Mouse (Mus musculus) gastrocnemius, postnatal 25 days (tissue): ENCODE measurements around the gene Relb. TPM values are rescaled to one million over a fixed set of nuclear protein-coding genes. Genes with fewer than 3 reads are reported as not detected.

Experiments used
- DNase-seq: peaks from one replicate; pipeline ENCODE4 v3.0.0; 2022
- long read RNA-seq, 2 experiments: library from polyadenylated mRNA; stranded (forward); transcript quantifications; one replicate each; pipeline ENCODE4 v2.0.0; 2021
- total RNA-seq, 2 experiments: library from RNA; stranded (reverse); gene quantifications; 1 replicate in 1 of 2; 2 replicates in 1 of 2; pipeline ENCODE4 v1.2.3; 2021

Gene Relb
- 1 to 10 TPM; 4.4 to 5.8 TPM for total RNA-seq
- long read RNA-seq, experiment 1, partial matches to known transcripts = 1 of 13 reads
- long read RNA-seq, experiment 1, other reads (novel, unspliced or antisense) = 10 of 13 reads
- long read RNA-seq, experiment 2, partial matches to known transcripts = 1 of 20 reads
- long read RNA-seq, experiment 2, other reads (novel, unspliced or antisense) = 15 of 20 reads

- DNase-seq = peak; percentile 83
Measured at GRCm38 (mm10) chr7:19629361-19629734, at the start of gene Relb. Gene Relb (minus strand): TSS chr7:19629438.

DNA sequence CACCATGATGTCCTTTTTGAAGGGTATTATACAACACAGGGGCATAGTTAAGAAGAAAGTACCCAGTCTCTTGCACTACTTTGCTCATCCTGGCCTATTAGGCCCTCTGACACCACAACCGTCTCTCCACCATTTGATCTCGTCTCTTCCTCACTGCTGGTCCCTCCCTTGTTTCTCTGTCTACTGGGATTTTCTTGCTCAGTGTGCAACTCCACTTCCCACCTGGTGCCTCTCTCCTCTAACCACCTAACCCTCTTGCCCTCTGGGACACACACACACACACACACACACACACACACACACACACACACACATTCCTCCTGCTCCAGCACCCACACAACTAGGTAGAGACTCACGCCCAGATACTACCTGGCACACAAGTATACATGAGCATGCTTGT, 49.7 kb upstream of the Relb start:
- no peak for DNase-seq

DNA sequence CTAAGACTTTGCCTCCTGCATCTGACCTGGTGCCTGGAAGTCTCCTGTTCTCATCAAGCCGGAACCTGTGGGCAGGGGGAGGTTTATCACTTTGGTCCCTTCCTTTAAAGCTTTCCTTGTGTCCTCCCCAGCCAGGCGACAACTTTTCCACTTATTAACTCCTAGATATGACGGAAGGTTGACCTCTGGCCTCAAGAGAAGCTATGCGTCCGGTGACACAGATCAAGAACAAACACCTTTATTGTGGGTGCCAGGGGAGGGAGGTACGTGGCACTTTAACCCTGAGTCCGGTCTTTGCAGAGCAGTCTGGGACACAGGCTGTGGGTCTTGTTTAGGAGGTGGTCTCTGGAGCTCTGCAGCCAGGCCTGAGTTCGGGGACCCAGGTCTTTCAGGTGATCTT, 48.6 kb upstream of the Relb start, which contains the start of gene Apoc2:
Gene Apoc2, minus strand, starts transcription at position 70 of the 400 bp plus-strand sequence.
- DNase-seq = no peak

GRCm38 (mm10) chr7:19676662-19677061, 47.4 kb upstream of the Relb start:
- DNase-seq = no peak

- no peak for DNase-seq
Measured at GRCm38 (mm10) chr7:19675824-19676223, 46.6 kb upstream of the Relb start.

- no peak for DNase-seq
Measured at GRCm38 (mm10) chr7:19673083-19673699, 44.0 kb upstream of the Relb start.

DNA sequence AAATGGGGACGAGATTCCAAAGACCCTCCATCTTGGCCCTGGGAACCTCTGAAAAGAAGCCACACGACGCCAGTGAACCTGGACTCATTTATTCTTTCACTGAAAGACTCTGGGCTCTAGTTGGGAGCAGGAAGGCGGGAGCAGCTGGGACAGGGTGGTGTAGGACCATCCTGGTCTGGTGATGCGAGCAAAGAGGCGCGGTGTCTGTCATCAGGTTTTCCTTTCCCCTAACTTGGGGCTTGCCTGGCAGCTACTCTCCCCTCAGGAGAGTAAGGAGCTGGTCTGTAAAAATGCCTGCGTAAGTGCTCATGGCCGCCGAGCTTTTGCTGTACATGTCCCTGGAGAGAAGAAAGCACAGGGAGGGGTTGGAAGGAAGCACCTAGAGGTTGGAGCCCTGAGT, 42.3 kb upstream of the Relb start:
- no peak for DNase-seq

DNA sequence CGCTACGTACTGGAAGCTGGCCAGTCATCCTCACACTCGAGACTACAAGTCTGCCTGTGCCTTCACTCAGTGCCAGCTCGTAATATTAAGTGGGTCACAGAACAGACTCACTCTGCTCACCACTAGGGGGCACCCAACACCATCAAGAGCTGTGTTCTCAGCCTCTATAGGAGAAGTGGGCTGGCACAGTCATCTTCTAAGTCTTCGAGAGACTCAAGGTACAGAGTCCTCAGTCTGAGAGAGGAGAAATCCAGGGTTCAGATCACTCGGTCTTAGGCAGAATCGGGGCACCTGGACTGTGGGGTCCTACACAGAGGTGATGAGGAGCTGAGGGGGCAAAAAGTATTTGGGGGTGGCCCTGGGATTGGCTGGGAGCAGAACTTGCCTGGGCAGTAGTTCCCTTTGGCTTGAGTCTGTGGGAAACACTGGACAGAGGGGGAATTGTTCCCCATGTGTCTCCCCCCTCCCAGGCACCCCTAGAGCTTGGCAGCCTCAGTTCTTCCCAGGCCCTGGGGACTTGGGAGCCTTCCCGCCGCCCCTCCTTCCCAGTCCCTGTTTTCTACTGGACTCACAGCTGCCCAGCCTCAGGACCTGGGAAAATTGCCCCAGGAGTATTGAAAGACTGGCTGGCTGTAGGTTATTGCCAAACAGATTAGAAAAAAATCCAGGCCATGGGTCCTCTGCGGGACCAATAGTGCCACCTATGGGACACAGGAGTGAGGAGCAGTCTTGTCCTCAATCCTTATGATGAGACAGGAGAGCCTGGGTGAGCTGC, 39.9 kb upstream of the Relb start:
- peak; percentile 81 for DNase-seq

DNA sequence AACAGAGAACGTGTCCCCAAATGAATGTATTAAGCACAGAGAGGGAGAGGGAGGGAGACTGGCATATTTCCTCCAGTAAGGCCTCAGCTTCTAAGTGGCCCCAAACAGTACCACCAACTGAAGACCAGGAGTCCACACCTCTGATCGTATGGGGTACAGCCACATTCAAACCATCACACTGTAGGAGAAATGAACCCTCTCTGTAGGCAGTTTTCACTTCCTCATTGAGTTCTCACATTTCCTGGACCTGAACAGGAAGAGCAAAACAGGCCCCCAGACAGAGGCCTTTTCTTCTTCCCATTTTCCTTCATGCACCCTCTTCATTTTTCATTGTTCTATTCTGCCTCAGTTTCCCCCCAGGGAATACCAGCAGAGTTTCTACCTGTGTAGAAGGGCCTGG, 38.2 kb upstream of the Relb start:
- DNase-seq = no peak

- DNase-seq = no peak
Measured at GRCm38 (mm10) chr7:19666750-19667149, 37.5 kb upstream of the Relb start.

- DNase-seq = peak; percentile 96
Measured at GRCm38 (mm10) chr7:19664955-19665841, 36.0 kb upstream of the Relb start, which contains the start of gene Clptm1. Gene Clptm1 (minus strand): TSS chr7:19665033.

DNA sequence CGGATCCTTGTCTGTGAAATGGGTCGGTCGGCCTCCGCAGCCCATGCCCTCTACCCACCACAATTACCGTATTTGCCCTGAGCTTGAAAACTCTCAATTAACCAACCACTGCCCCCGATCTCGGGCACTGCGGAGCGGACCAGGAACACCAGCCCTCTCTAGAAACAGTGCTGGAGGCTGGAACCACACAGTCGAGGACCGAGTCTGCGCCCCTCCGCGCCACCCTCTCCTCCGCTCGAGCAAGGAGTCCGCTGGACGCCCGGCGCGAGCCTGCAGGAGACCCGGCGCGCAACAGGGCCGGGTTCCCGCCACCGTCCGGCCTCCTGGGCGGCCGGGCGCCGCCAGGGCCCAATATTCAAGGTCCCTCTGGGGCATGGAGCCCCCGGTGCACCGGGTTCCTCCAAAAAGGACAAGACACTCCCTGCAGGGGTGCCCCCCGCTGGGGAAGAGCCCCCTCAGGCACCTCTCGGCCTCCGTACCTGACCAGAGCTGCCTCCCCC, 35.3 kb upstream of the Relb start:
- no peak for DNase-seq

- no peak for DNase-seq
Measured at GRCm38 (mm10) chr7:19663940-19664339, 34.7 kb upstream of the Relb start.

DNA sequence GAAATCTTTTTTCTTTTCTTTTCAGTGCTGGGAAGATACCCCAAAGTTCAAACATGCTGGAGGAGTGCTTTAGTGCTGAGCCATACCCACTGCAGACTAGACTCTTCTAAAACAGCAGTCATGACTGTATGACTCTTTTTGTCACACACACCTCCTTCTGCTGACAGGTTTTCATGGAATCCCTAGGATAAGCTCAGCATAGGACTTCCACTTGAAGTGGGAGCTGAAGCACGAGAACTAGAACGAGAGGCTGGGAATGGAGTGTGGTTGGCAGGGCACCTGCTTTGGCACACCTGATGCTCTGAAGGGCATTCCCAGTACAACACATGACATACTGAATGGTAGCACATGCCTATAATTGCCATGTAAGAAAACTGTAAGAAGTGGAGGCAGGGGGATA, 23.4 kb upstream of the Relb start:
- no peak for DNase-seq

GRCm38 (mm10) chr7:19651063-19651786, 22.0 kb upstream of the Relb start:
- DNase-seq = no peak

DNA sequence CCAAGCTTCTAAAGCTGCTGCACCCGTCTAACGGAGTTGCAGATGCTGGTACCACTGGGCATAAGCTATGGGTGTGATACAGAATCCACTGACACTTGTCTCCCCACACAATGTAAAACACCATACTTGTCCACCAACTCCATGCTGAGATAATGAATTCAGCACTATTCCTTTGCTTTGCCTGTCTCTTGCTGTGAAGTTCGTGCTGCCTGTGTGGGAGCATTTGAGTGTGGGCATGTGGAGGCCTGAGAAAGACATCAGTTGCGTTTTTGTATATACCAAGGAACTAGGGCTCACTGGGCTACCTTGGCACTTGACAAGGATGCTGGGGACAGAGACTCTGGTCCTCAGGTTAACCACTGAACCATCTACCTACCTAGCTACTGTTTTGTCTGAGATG, 12.0 kb upstream of the Relb start:
- no peak for DNase-seq

DNA sequence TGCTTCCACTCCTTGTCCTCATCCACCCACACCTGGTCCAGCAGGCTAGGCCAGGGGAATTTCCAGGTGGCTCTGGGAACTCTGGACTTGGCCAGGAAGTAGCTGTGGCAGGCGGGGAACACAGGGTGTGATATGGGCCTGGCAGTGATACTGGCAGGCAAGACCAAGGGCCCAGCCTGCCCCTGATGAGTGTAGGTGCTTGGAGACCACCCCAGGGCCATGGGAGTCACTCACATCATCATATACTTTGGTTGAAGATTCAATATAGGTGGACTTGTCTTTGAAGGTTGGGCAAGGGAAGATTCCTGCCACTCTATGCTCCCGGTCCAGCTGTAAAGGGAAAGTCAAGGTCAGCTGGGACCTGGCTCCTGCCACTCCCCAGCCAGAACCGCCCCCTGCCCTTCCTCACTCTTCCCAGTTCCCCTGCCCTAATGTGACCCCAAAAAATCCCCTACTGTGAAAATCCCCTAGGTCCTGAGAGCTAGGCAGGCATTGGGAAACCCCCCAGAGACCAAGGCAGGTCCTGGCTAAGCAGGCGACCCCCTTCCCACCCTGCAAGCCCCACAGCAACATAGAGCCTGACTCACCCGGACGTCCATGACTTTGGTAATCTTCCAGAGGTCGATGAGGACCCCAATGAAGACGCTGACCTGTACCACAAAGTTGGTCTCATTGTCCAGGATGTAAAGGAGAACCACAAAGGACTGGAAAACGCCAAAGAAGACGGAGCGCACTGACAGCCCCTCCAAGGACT, 6.0 kb upstream of the Relb start:
- no peak for DNase-seq

- peak; percentile 69 for DNase-seq
Measured at GRCm38 (mm10) chr7:19634591-19634990, 5.4 kb upstream of the Relb start.

DNA sequence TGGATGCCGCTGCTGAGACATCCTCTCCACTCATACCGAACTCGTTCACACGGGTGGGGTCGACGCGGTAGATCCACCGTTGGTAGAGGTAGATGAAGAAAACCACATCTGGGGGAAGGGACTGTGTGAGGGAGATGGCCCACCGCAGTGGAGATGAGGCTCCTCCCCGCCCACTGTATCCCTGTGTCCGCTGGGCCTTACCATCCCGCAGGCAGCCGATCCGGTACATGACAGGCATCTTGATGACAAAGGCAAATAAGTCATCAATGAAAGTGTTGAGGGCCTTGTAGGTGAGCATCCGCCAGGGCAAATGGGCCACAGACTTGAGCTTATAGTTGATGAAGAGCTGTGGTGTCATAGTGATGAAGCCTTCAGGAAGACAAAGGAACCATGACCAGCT, 4.6 kb upstream of the Relb start:
- no peak for DNase-seq

DNA sequence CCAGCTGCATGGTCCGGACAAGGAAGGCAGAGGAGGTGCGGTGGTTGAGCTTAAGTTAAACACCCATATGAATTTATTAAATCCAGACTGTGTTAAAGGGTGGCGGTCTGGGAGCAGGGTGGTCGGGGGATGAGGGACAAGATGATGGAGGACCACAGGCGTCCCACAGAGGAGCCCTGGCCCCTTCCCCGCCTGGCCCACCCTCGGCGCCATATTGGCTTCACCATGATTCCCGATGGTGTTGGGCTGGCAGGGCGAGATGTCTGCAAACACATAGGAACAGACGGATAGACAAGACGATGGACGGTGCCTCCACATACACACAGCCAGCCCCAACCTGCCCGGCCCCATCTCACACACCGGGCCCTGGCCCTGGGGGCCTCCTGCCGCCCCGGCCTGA, 4.0 kb upstream of the Relb start:
- DNase-seq = no peak

DNA sequence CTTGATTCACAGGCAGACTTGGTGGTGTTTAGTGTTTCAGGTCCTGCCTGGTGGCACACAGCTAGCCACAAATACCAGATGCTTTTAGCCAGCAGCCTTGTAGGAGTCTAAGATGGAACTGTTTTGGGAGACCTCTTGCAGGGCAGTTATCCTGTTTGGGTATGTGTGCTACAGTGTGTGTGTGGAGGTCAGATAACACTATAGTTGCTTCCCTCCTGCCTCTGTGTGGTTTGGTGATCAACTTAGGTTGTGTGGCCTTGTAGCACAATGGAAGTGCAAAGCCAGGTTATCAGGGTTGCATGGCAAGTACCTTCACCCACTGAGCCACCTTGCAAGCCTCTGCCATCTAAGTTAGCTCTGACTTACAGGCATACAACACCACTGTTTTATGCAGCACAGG, 3.5 kb upstream of the Relb start:
- no peak for DNase-seq
